Mouse (Mus musculus) heart, postnatal 0 days (tissue): ENCODE data around the gene Zfp974. TPM values are rescaled to one million over a fixed set of nuclear protein-coding genes. Genes with fewer than 3 reads are reported as not detected.
"Not testable (repeated sequence)": the region's sequence is repeated elsewhere in the genome, so short reads cannot be mapped to it uniquely, and the experiment has no call there.

Experiments
- ATAC-seq: fragments of 200-750 bp; cut with Nextera tagmentation; 2 replicates; pipeline ENCODE4 v1.8.0; 2017; ENCODE audit warnings: low read depth, moderate number of reproducible peaks, moderate library complexity; ENCODE audit not compliant: insufficient read depth
- DNase-seq: peaks from one replicate; pipeline ENCODE4 v3.0.0-alpha.2; 2016; ENCODE audit warnings: low spot score
- H3K27ac ChIP-seq: fragments of 300-500 bp; sonication (generic); 2 replicates; pipeline ENCODE4 v1.5.1; 2014; ENCODE audit warnings: low read depth, mild to moderate bottlenecking
- H3K27me3 ChIP-seq: fragments of 300-500 bp; sonication (generic); 2 replicates; pipeline ENCODE4 v1.6.1; 2014; ENCODE audit warnings: low read length, mixed read lengths; ENCODE audit not compliant: control insufficient read depth, insufficient read depth
- H3K36me3 ChIP-seq: fragments of 300-500 bp; sonication (generic); replicated peaks from 2 replicates; pipeline ENCODE4 v1.6.1; 2014; ENCODE audit warnings: low read length, mixed read lengths; ENCODE audit not compliant: control insufficient read depth, insufficient read depth
- H3K4me1 ChIP-seq: fragments of 300-500 bp; sonication (generic); 2 replicates; pipeline ENCODE4 v1.6.1; 2014; ENCODE audit warnings: antibody characterized with exemption; ENCODE audit not compliant: control insufficient read depth, insufficient read depth
- H3K4me2 ChIP-seq: fragments of 300-500 bp; sonication (generic); 2 replicates; pipeline ENCODE4 v1.6.1; 2014; ENCODE audit warnings: low read depth, mild to moderate bottlenecking, low read length, moderate library complexity
- H3K4me3 ChIP-seq: fragments of 300-500 bp; sonication (generic); 2 replicates; pipeline ENCODE4 v1.5.1; 2014; ENCODE audit warnings: low read depth, low read length
- H3K9ac ChIP-seq: fragments of 300-500 bp; sonication (generic); replicated peaks from 2 replicates; pipeline ENCODE4 v1.6.1; 2014; ENCODE audit warnings: low read depth, low read length, mixed read lengths
- H3K9me3 ChIP-seq: fragments of 300-500 bp; sonication (generic); replicated peaks from 2 replicates; pipeline ENCODE4 v1.6.1; 2016; ENCODE audit warnings: low read length; ENCODE audit not compliant: control insufficient read depth
- CTCF ChIP-seq: IDR thresholded peaks from 2 replicates; pipeline ENCODE4 v1.5.1; 2016; ENCODE audit warnings: antibody characterized with exemption, control low read depth, low read depth
- EP300 ChIP-seq: IDR thresholded peaks from 2 replicates; pipeline ENCODE4 v1.6.1; 2016; ENCODE audit warnings: antibody characterized with exemption, low read depth
- WGBS: fragments of 180-500 bp; shearing (Covaris S2); extraction: QIAGEN DNeasy Blood & Tissue Kit; methylation state at CpG from one replicate; pipeline ENCODE4 v1.1.7; 2014; 5-methylcytosine and 5-hydroxymethylcytosine counted together
- polyA plus RNA-seq: library from polyadenylated mRNA; unstranded; fragments of >200 nt; fragmentation: Nextera tagmentation; extraction: Ambion mirVana; gene quantifications from 2 replicates; pipeline ENCODE4 v1.2.1, GENCODE M21; 2015
- total RNA-seq: library from RNA; depleted of rRNA; stranded (reverse); fragments of >200 nt; gene quantifications from 2 replicates; pipeline ENCODE4 v1.2.3, GENCODE M21; 2014; ENCODE audit warnings: low replicate concordance

Zfp974 gene
- total and polyA plus RNA-seq, 2 experiments from 2014 or later = 1.8 to 4.9 TPM

- 0 out of 2 replicates have a peak, but pooled peaks cover 5% of the 10 kb centered on the region for H3K9me3 ChIP-seq
- no peak overlapping the region for H3K9ac ChIP-seq
- H3K27ac ChIP-seq = no peak overlapping the region
- TF ChIP-seq EP300 (no peak), CTCF (no peak)
- 72% methylated on average over 11 of the region's 11 CpGs for WGBS
- H3K4me1 ChIP-seq = no peaks in the 10 kb centered on the region
- H3K36me3 ChIP-seq = peaks cover 8% of the 10 kb centered on the region
- H3K27me3 ChIP-seq = no peaks in the 10 kb centered on the region
- no peak overlapping the region for H3K4me3 ChIP-seq
- H3K4me2 ChIP-seq = no peak overlapping the region
- DNase-seq (no peak), ATAC-seq (no peak)
Measured at GRCm38 (mm10) chr7:27905061-27905848, 24.0 kb downstream of the Zfp974 start.

- H3K4me1 ChIP-seq = no peaks in the 10 kb centered on the region
- no peak for ATAC-seq
- WGBS = 88% methylated on average over 4 of the region's 4 CpGs
- H3K36me3 ChIP-seq = no peaks in the 10 kb centered on the region
- no peak for DNase-seq
- no peaks in the 10 kb centered on the region for H3K27me3 ChIP-seq
- H3K4me3 ChIP-seq = no peak overlapping the region
- no peak overlapping the region for H3K4me2 ChIP-seq
- TF ChIP-seq CTCF (no peak), EP300 (no peak)
- no peak overlapping the region for H3K27ac ChIP-seq
- H3K9me3 ChIP-seq = 0 out of 2 replicates have a peak, but pooled peaks cover 5% of the 10 kb centered on the region
- H3K9ac ChIP-seq = no peak overlapping the region
Measured at GRCm38 (mm10) chr7:27900601-27901000, 28.7 kb downstream of the Zfp974 start.

GRCm38 (mm10) chr7:27881721-27882120, 47.5 kb downstream of the Zfp974 start:
- H3K27me3 ChIP-seq = no peaks in the 10 kb centered on the region
- H3K4me1 ChIP-seq = no peaks in the 10 kb centered on the region
- H3K36me3 ChIP-seq = peaks cover 41% of the 10 kb centered on the region
- H3K4me3 ChIP-seq = no peak overlapping the region
- H3K9me3 ChIP-seq = no peaks in the 10 kb centered on the region
- TF ChIP-seq EP300 (no peak), CTCF (no peak)
- H3K4me2 ChIP-seq = no peak overlapping the region
- no peak overlapping the region for H3K9ac ChIP-seq
- 59% methylated on average over 4 of the region's 4 CpGs for WGBS
- DNase-seq (peak; percentile 46), ATAC-seq (peak; percentile 49; the same call in 1 of the 2 replicates)
- H3K27ac ChIP-seq = peak overlapping the region; percentile 27

- H3K9me3 ChIP-seq, H3K27ac ChIP-seq, H3K9ac ChIP-seq, DNase-seq, H3K4me1 ChIP-seq, H3K4me3 ChIP-seq, ATAC-seq, H3K27me3 ChIP-seq, H3K4me2 ChIP-seq: not testable (repeated sequence)
- peaks cover 32% of the 10 kb centered on the region for H3K36me3 ChIP-seq
- WGBS = 67% methylated on average over 5 of the region's 5 CpGs
Measured at GRCm38 (mm10) chr7:27862578-27862977, 66.7 kb downstream of the Zfp974 start.

- H3K4me1 ChIP-seq = peaks cover 6% of the 10 kb centered on the region
- peak overlapping the region; percentile 69 for H3K4me3 ChIP-seq
- peaks cover 20% of the 10 kb centered on the region for H3K36me3 ChIP-seq
- H3K27me3 ChIP-seq = no peaks in the 10 kb centered on the region
- peak overlapping the region; percentile 87 for H3K27ac ChIP-seq
- H3K4me2 ChIP-seq = peak overlapping the region; percentile 66
- under 1% methylated on average over 22 of the region's 22 CpGs for WGBS
- H3K9me3 ChIP-seq = no peaks in the 10 kb centered on the region
- no peak for TF ChIP-seq EP300
- no peak for TF ChIP-seq CTCF
- peak; percentile 85 for DNase-seq
- H3K9ac ChIP-seq = peak overlapping the region; percentile 73
- peak; percentile 92 for ATAC-seq
Measured at GRCm38 (mm10) chr7:27860396-27861235, 68.6 kb downstream of the Zfp974 start.
